Mouse (Mus musculus) gastrocnemius, postnatal 14 days (tissue): Measurements from ENCODE around the gene Dnajc21. TPM values are rescaled to one million over a fixed set of nuclear protein-coding genes. Genes with fewer than 3 reads are reported as not detected.
"Not testable (repeated sequence)": the region's sequence is repeated elsewhere in the genome, so short reads cannot be mapped to it uniquely, and the experiment has no call there.

ENCODE experiments used
- DNase-seq: peaks from one replicate; pipeline ENCODE4 v3.0.0; 2021; ENCODE audit warnings: mixed read lengths
- intact Hi-C: fragments of 180-260 bp; cut with DNase I; formaldehyde crosslinking; loops from one replicate; pipeline ENCODE4 v1.15.1; 2025; ENCODE audit warnings: low total_unique reads
- long read RNA-seq, 2 experiments: library from polyadenylated mRNA; stranded (forward); transcript quantifications; one replicate each; pipeline ENCODE4 v2.0.0; 2021
- total RNA-seq, 2 experiments: library from RNA; stranded (reverse); gene quantifications; 2 replicates each; pipeline ENCODE4 v1.2.3; 2021

Gene Dnajc21
- total RNA-seq = 10 to 100 TPM; 26.6 to 27.9 TPM
- long read RNA-seq, experiment 1, transcript Dnajc21-201 (12 exons, 2,060 nt) = major isoform, 44 of 46 reads
- long read RNA-seq, experiment 1, partial matches to known transcripts = 2 of 46 reads
- long read RNA-seq, experiment 1, other reads (novel, unspliced or antisense) = 0 of 46 reads
- long read RNA-seq, experiment 2, transcript Dnajc21-201 (12 exons, 2,060 nt) = major isoform, 61 of 63 reads
- long read RNA-seq, experiment 2, partial matches to known transcripts = 0 of 63 reads
- long read RNA-seq, experiment 2, other reads (novel, unspliced or antisense) = 2 of 63 reads

- peak; percentile 91 for DNase-seq
- intact Hi-C loops = no loop called here
Observed at GRCm38 (mm10) chr15:10470151-10470831, at the start of gene Dnajc21. Gene Dnajc21, minus strand, starts transcription at chr15:10470516.

GRCm38 (mm10) chr15:10515166-10515565 is 44.9 kb upstream of the Dnajc21 start:
- intact Hi-C loops = no loop called here
- no peak for DNase-seq

DNA sequence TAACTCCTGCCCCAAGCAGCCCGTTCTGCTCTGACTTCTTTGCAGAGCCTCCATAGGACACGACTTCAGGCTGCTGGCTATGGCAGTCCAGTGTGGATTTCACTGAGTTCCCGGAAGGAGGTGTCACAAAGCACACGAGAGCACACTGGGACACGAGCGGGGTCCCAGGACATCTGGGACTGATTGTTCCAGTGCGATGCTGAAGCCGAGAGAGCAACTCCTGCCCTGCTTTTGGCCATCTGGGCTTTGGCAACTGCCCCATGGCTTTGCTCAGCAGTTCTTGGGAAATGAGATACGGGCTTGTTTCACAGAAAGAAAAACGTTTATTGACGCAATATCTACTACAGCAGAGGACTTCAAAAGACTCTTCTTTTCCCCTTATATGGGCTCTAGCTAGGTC is 35.8 kb upstream of the Dnajc21 start:
- DNase-seq = peak; percentile 62
- intact Hi-C loops = loop anchor here (10.0 kb wide), 2 partner anchors 209 to 369 kb away; partner anchors contain the start of gene Rai14

DNA sequence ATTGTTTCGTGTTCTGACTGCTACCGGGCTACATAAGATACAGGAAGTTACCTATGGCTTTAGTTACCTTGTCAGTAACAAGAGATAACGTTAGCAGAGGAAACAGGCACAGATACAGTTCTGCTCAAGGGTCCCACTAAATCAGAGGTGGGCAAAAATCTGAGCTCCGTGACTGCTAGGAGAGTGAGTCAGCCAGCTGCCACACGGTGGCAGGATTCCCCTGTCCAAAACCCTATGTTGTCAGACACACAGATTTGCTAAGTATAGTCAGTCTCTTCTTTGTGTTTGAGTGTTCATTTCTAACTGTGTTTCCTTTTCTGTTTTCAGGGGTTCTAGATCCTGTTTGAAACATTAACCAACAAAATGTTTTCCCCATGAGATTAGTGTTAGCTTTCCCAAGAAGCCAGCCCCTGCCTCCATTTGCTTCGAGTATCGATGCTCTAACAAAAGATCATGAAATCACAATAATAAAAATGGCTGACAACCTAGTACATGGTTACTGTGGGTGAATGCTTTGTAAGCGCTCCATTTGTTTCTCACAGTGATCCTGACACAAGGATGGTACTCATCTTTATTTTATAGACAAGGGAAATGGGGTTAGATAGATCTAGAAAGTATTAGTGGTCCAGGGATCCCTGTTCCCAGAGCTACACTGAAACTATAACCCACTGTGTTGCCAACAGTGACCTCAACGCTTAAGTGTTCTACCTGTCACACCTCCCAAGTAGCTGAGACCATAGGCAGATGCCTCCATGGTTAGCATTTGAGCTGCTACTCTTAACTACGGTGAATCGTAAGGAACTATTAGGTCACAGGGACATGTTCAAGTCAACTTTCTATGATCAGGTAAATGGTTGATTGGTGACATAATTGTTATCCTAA is 30.8 kb upstream of the Dnajc21 start:
- peak; percentile 51 for DNase-seq
- intact Hi-C loops = loop anchor here (10.0 kb wide), 2 partner anchors 214 to 374 kb away; partner anchors contain the start of gene Rai14

GRCm38 (mm10) chr15:10500035-10500434 is 29.7 kb upstream of the Dnajc21 start:
- intact Hi-C loops = loop anchor here (10.0 kb wide), 2 partner anchors 215 to 375 kb away; partner anchors contain the start of gene Rai14
- DNase-seq = no peak

- intact Hi-C loops = no loop called here
- DNase-seq = no peak
Observed at GRCm38 (mm10) chr15:10499593-10499992, 29.3 kb upstream of the Dnajc21 start.

DNA sequence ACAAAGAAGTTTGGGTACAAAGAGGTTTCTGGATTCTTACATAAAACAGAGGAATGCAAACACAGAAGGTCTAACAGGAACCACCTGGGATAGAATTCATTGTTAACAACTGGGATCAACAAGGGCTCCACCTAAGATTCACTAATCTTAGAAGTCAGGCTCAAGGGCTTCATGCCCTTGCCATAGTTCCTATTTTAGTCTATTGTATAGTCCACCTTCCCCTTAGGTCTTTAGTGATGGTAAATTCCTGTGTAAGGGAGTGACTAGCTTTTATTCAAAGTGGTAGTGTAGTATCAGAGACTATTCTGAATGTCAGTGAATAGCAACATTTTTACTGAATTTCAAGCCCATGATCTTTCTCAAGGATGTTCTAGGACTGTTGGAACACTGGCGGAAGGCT is 26.4 kb upstream of the Dnajc21 start:
- DNase-seq, intact Hi-C loops: not testable (repeated sequence)

GRCm38 (mm10) chr15:10495944-10496343 is 25.6 kb upstream of the Dnajc21 start:
- DNase-seq = no peak
- intact Hi-C loops = no loop called here

DNA sequence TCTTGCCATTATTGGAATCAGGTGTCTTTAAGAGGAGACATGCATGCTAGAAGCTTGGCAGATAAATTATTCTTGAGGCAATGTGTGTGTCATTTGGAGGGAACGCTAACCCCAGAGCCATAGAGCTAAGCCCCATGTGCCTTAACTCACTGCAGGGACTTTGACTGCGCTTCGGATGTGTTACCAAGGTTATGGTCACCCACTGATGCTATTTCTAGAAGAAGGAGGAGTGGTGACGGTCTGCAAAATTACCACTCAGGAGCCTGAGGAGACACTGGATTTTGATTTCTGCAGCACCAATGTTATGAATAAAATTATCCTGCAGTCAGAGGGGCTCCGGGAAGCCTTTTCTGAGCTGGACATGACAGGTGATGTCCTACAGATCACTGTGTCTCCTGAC is 19.8 kb upstream of the Dnajc21 start:
- DNase-seq = no peak
- intact Hi-C loops = no loop called here

- DNase-seq = no peak
- intact Hi-C loops = no loop called here
Observed at GRCm38 (mm10) chr15:10487246-10487645, 16.9 kb upstream of the Dnajc21 start.

DNA sequence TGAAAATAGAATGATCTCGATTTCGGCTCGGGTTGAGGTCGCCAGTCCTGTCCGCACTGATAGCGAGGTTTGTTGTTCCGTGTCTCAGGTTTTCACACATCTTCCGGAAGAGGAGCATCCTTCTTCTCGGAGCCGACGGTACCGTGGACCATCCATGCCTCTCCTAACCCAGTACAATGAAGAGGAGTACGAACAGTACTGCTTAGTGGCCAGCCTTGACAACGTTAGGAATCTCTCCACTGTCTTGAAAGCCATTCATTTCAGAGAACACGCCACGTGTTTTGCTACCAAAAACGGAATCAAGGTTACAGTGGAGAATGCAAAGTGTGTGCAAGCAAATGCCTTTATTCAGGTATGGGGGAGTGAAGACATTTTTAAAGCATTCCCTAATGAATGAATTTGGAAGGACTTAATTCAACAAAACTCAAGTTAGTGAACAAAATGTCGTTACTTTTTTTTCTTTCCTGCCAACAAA is 16.1 kb upstream of the Dnajc21 start:
- DNase-seq = no peak
- intact Hi-C loops = no loop called here

- intact Hi-C loops = no loop called here
- peak; percentile 93 for DNase-seq
Observed at GRCm38 (mm10) chr15:10485484-10486364, 15.4 kb upstream of the Dnajc21 start, which contains the start of the genes Brix1 and Rad1. Gene Brix1, minus strand, starts transcription at chr15:10485947. Gene Rad1, plus strand, starts transcription at chr15:10486018.

- intact Hi-C loops = no loop called here
Observed at GRCm38 (mm10) chr15:10470941-10471340, 625 bp upstream of the Dnajc21 start.

DNA sequence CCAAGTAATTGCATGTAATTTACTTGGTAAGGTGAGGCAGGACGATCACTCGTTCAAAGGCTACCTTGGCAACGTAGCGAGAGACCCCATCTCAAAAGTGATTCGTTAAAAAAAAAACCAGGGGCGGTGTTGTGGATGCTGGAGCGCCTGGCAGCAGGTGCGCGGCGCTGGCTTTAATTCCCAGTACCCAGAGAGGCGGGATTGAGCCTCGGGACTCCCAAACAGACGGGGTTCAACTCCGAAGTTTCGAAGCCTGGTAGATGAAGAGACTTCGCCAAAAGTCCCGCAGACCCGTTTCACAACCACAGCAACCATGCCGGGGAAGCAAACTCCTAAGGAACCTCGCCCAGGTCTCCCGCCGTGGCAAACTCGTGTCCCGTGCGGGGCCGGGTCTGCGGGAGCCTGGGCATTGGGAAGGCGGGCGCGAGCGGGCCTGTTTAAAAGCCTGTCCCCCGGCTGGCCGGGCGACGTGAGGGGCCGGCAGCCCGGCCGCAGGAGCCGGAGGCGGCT is 620 bp downstream of the Dnajc21 start:
- intact Hi-C loops = no loop called here
- no peak for DNase-seq

More at GRCm38 (mm10) chr15:10470941-10471340, 625 bp upstream of the Dnajc21 start:
- DNase-seq = no peak

GRCm38 (mm10) chr15:10468761-10469160 is 1.6 kb downstream of the Dnajc21 start:
- no peak for DNase-seq
- intact Hi-C loops = no loop called here

DNA sequence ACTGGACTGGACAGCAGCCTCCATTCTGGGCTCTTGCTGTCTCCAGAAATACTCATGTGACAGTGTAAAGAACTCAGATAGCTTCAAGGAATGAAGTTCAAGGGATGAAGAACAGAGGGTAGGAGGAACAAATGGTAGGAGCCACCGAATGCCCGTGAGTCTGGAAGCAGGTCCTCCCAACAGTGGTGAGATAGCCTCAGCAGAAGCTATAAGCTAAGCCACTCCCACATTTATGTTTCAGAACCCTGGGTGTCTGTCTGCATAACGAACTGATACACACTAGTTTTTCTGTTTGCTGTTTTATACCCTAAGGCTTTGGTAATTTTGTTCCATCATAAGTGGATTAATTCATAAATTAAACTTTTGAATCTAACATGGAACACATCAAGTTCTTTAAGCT is 5.6 kb downstream of the Dnajc21 start:
- intact Hi-C loops = no loop called here
- no peak for DNase-seq

DNA sequence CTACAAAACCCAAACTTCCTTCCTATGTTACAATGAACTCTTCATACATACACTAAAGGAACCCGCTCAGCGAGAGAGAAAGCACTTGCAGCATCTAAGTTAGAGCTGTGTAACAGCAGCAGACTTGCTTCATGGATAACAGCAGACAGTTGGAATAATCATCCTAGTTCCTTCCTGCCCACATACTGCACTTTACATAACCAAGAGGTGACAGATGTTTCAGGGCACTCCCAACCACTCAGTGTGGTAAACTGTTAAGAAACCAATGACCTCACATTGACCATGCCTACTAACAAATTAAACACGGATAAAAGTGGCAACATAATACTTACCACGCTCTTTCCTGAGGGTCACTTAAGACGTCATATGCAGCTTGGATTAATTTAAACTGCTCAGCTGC is 6.8 kb downstream of the Dnajc21 start:
- no peak for DNase-seq
- intact Hi-C loops = no loop called here

GRCm38 (mm10) chr15:10460986-10461385 is 9.3 kb downstream of the Dnajc21 start:
- no peak for DNase-seq
- intact Hi-C loops = no loop called here

GRCm38 (mm10) chr15:10447102-10447501 is 23.2 kb downstream of the Dnajc21 start:
- intact Hi-C loops = no loop called here

More at GRCm38 (mm10) chr15:10447102-10447501, 23.2 kb downstream of the Dnajc21 start:
- DNase-seq = no peak
